Mouse (Mus musculus) Patski (cell line): ENCODE data around the gene Hdgfl3. TPM values are rescaled to one million over a fixed set of nuclear protein-coding genes. Genes with fewer than 3 reads are reported as not detected.
A peak's percentile ranks its signal among the peaks of the same experiment; 100 is the strongest.

Experiments used
- ATAC-seq: fragments of 100-300 bp; one replicate; pipeline ENCODE4 v1.8.0; 2021
- CTCF ChIA-PET: fragments of 350-600 bp; sonication (Branson Sonifier 250); formaldehyde crosslinking; loops from one replicate; lab custom pipeline; 2022; ENCODE audit warnings: inconsistent platforms; lab: Charles Lee
- POLR2A ChIA-PET: fragments of 350-600 bp; sonication (Branson Sonifier 250); formaldehyde crosslinking; loops from one replicate; lab custom pipeline; 2022; ENCODE audit warnings: antibody characterized with exemption, inconsistent platforms; lab: Charles Lee
- DNase-seq: peaks from one replicate; pipeline ENCODE4 v3.0.0-alpha.2; 2011; ENCODE audit warnings: low read depth, low spot score
- H3K27me3 ChIP-seq: fragments of 371-371 bp; one replicate; pipeline ENCODE4 v1.5.1; 2021
- CTCF ChIP-seq: fragments of 100-300 bp; IDR thresholded peaks from one replicate; pipeline ENCODE4 v1.5.1; 2021
- in situ Hi-C: fragments of 300-500 bp; cut with MboI; formaldehyde crosslinking; loops from 3 replicates; pipeline ENCODE4 v1.11.1; 2018; ENCODE audit warnings: low pct_unique_long_range_greater_than_20kb, mixed read lengths
- polyA plus RNA-seq: library from polyadenylated mRNA; unstranded; gene quantifications from one replicate; pipeline ENCODE4 v1.2.3, GENCODE M21; 2021

Hdgfl3 gene
- polyA plus RNA-seq: 19.5 TPM

GRCm38 (mm10) chr7:81934267-81934745 lies at the start of gene Hdgfl3:
Hdgfl3 (minus strand) TSS chr7:81934473.
- no peak for TF ChIP-seq CTCF
- in situ Hi-C loops: loop anchor here (5.0 to 25.0 kb wide), 2 partner anchors 62 to 147 kb away; partner anchors contain the start of gene 3110040N11Rik
- no peaks in the 10 kb centered on the region for H3K27me3 ChIP-seq
- ChIA-PET POLR2A (interaction anchor here (1.3 kb wide), 1 partner anchor 9 kb away, joined by 4 read pairs; no protein-coding TSS in a partner anchor), CTCF (interaction anchor here (1.3 kb wide), 1 partner anchor 9 kb away, joined by 5 read pairs; no protein-coding TSS in a partner anchor)
- peak; percentile 77 for ATAC-seq
- DNase-seq: no peak

DNA sequence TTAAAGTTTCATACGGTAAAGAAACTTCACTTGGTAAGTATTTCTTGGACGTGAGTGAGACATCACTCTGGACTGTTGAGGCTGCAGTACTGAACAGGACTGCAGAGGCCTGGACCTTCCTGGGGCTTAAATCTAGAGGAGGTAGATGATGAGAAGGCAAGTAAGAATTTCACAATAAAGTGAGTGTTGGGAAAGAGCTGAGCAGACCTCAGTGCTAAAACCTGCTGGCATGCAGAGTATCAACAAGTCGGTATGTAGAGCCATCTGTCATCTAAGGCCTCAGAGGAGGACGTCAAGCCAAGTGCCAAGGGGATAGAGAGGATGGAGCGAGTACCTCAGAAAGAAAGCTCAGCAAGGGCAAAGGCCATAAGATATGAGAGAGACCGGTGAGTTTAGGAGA lies 49.4 kb upstream of the Hdgfl3 start:
- ChIA-PET POLR2A (interaction anchor here (1.1 kb wide), 1 partner anchor 18 kb away, joined by 3 read pairs; no protein-coding TSS in a partner anchor), CTCF (no interaction called here)
- ATAC-seq (no peak), DNase-seq (no peak)
- in situ Hi-C loops: no loop called here
- TF ChIP-seq CTCF: no peak
- H3K27me3 ChIP-seq: peaks cover 20% of the 10 kb centered on the region

DNA sequence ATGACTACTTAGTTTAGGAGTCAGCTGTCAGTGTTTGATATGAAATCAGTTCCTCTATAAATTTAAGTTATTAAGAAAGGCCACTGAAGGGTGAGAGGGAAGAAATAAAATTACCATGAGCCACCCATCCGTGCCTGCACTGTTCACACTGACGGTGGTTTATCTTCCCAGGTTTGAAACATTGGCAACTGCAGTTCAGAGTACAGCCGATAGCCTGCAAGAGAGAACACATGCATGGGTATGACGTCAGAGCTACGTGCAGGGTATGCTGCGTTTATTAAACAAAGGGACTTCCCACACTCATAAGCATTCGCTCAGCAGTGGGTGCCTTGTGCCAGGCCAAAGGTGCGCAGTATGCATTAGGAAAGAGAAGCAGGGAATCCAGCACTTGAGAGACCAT lies 44.0 kb upstream of the Hdgfl3 start:
- CTCF ChIA-PET: no interaction called here
- in situ Hi-C loops: no loop called here
- ATAC-seq (no peak), DNase-seq (no peak)
- peaks cover 22% of the 10 kb centered on the region for H3K27me3 ChIP-seq
- no peak for TF ChIP-seq CTCF
- POLR2A ChIA-PET: no interaction called here

- CTCF ChIA-PET: interaction anchor here (1.1 kb wide), 1 partner anchor 35 kb away, joined by 3 read pairs; no protein-coding TSS in a partner anchor
Observed at GRCm38 (mm10) chr7:81974616-81975015, 40.3 kb upstream of the Hdgfl3 start.

DNA sequence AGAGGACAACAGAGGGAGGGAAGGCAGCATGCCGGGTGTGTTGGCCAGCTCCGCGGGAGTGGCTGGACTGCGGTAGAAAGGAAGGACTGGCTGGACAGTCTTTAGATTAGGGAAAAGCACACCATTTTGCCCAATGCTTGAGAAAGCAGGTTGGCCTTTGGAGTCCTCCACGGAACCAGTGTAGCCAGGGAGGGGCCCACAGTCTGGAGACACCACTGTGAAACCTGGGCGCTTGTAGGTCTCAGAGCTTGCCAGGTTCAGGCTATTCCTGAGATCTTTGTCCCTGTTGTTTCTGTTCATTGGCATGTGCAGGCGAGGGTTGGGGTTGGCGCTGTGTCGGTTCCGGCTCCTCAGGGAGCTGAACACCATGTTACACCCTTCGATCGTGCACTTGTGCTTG lies 39.7 kb upstream of the Hdgfl3 start:
- H3K27me3 ChIP-seq: peaks cover 17% of the 10 kb centered on the region
- CTCF ChIA-PET: interaction anchor here (1.1 kb wide), 1 partner anchor 36 kb away, joined by 3 read pairs; no protein-coding TSS in a partner anchor
- ATAC-seq (no peak), DNase-seq (no peak)
- POLR2A ChIA-PET: interaction anchor here (0.6 kb wide), 1 partner anchor 141 kb away, joined by 5 read pairs; no protein-coding TSS in a partner anchor
- in situ Hi-C loops: loop anchor here (25.0 kb wide), 1 partner anchor 638 kb away; no protein-coding TSS in a partner anchor
- no peak for TF ChIP-seq CTCF

More at GRCm38 (mm10) chr7:81974616-81975015, 40.3 kb upstream of the Hdgfl3 start:
- TF ChIP-seq CTCF: no peak
- ATAC-seq (no peak), DNase-seq (no peak)
- POLR2A ChIA-PET: no interaction called here
- peaks cover 17% of the 10 kb centered on the region for H3K27me3 ChIP-seq
- in situ Hi-C loops: loop anchor here (25.0 kb wide), 1 partner anchor 638 kb away; no protein-coding TSS in a partner anchor

- peaks cover 17% of the 10 kb centered on the region for H3K27me3 ChIP-seq
- no peak for DNase-seq
- TF ChIP-seq CTCF: no peak
- ChIA-PET POLR2A (interaction anchor here (0.6 kb wide), 1 partner anchor 141 kb away, joined by 5 read pairs; no protein-coding TSS in a partner anchor), CTCF (no interaction called here)
- in situ Hi-C loops: loop anchor here (25.0 kb wide), 1 partner anchor 639 kb away; no protein-coding TSS in a partner anchor
- ATAC-seq: no peak
Observed at GRCm38 (mm10) chr7:81973339-81973738, 39.1 kb upstream of the Hdgfl3 start.

- ChIA-PET POLR2A (no interaction called here), CTCF (interaction anchor here (1.5 kb wide), 1 partner anchor 10 kb away, joined by 3 read pairs; no protein-coding TSS in a partner anchor)
- no peak for TF ChIP-seq CTCF
- peaks cover 15% of the 10 kb centered on the region for H3K27me3 ChIP-seq
- in situ Hi-C loops: loop anchor here (25.0 kb wide), 1 partner anchor 643 kb away; no protein-coding TSS in a partner anchor
- DNase-seq (no peak), ATAC-seq (no peak)
Observed at GRCm38 (mm10) chr7:81968975-81969374, 34.7 kb upstream of the Hdgfl3 start.

DNA sequence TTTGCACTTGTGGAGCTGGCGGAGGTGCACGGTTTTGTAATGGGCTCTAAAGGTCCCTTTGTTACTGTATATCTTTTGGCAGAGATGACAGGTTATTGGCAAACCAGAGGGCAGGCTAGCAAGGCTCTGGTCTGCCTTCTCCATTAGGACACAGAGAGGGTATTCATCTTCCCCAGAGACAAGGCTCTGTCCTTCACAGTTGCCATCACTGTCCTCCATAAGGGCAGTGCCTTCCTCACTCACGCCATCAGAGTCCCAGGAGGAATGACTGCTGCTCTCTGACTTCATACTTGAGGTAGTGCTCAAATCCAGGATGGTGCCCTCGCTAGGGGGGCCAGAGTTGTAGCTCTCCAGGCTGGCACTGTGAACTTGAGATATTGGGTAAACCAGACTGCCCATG lies 34.2 kb upstream of the Hdgfl3 start:
- CTCF ChIA-PET: interaction anchor here (1.3 to 1.5 kb wide), 2 partner anchors 9 to 150 kb away, joined by 3 read pairs; no protein-coding TSS in a partner anchor
- H3K27me3 ChIP-seq: peaks cover 10% of the 10 kb centered on the region
- ATAC-seq (no peak), DNase-seq (no peak)
- in situ Hi-C loops: loop anchor here (25.0 kb wide), 1 partner anchor 644 kb away; no protein-coding TSS in a partner anchor
- no peak for TF ChIP-seq CTCF
- POLR2A ChIA-PET: no interaction called here

DNA sequence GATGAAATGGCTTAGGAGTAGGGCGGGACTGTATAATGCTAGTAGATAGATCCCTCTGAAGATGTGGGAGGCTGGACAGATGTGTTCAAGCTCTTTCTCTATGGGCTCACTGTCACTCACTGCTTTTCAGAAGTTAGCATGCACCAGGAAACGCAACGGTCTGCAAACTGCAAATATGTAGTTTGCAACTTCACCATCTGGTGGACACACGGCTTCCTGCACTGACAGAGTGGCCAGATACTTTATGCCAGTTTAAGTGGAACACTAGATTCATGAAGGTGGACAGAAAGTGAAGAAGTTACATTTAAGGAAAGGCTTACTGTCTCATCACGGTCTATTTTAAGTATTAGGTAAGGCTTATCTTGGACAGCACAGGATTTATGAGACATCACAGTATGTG lies 31.9 kb upstream of the Hdgfl3 start:
- in situ Hi-C loops: loop anchor here (25.0 kb wide), 1 partner anchor 646 kb away; no protein-coding TSS in a partner anchor
- POLR2A ChIA-PET: interaction anchor here (1.2 kb wide), 1 partner anchor 18 kb away, joined by 3 read pairs; no protein-coding TSS in a partner anchor
- DNase-seq (no peak), ATAC-seq (no peak)
- CTCF ChIA-PET: no interaction called here
- no peak for TF ChIP-seq CTCF
- H3K27me3 ChIP-seq: peaks cover 10% of the 10 kb centered on the region

DNA sequence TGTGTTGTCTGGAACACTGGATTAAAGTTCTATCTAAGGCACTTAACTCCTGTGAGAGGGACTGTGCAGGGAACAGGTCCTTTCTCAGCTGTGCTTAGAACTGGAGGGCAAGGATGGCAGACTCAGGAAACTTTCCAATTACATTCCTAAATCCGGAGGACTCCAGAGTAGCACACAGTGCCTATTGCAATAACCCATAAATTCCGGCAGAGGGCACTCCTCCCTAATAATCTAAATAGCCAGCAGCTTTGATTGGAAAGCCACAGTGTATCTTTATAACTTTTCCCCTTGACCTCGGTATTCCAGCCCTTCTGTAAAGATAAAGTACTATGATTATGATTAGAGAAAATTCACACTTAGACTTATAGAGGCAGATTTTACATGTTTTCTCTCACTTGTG lies 25.4 kb upstream of the Hdgfl3 start:
- DNase-seq (no peak), ATAC-seq (no peak)
- TF ChIP-seq CTCF: peak; percentile 66
- in situ Hi-C loops: loop anchor here (5.0 to 25.0 kb wide), 3 partner anchors 158 to 653 kb away; no protein-coding TSS in a partner anchor
- POLR2A ChIA-PET: no interaction called here
- CTCF ChIA-PET: interaction anchor here (0.8 to 4.8 kb wide), 2 partner anchors 8 to 160 kb away, joined by 3 to 53 read pairs; no protein-coding TSS in a partner anchor
- no peaks in the 10 kb centered on the region for H3K27me3 ChIP-seq
